Mouse (Mus musculus) limb, embryonic 11.5 days (tissue): ENCODE measurements at regions not wholly inside any gene's neighbourhood (a gene's known extent, or its start where the extent isn't known, plus 50 kb on each side); places are given as distances from the start of the nearest gene placed in this dataset.

Experiments used
- ATAC-seq: fragments of 200-750 bp; cut with Nextera tagmentation; 2 replicates; pipeline ENCODE4 v1.8.0; 2017; ENCODE audit warnings: low read depth; ENCODE audit not compliant: insufficient number of reproducible peaks, low FRiP score, low TSS enrichment
- DNase-seq: peaks from one replicate; pipeline ENCODE4 v3.0.0-alpha.2; 2015; ENCODE audit warnings: low spot score
- H3K27ac ChIP-seq: fragments of 300-500 bp; sonication (generic); replicated peaks from 2 replicates; pipeline ENCODE4 v1.5.1; 2014; ENCODE audit warnings: low read depth, mild to moderate bottlenecking, low read length
- H3K27me3 ChIP-seq: fragments of 300-500 bp; sonication (generic); 2 replicates; pipeline ENCODE4 v1.6.1; 2014; ENCODE audit warnings: mild to moderate bottlenecking, low read length, mixed read lengths; ENCODE audit not compliant: control insufficient read depth, insufficient read depth
- H3K36me3 ChIP-seq: fragments of 300-500 bp; sonication (generic); 2 replicates; pipeline ENCODE4 v1.6.1; 2014; ENCODE audit warnings: mild to moderate bottlenecking, low read length, moderate library complexity, mixed read lengths; ENCODE audit not compliant: control insufficient read depth, insufficient read depth
- H3K4me1 ChIP-seq: fragments of 300-500 bp; sonication (generic); 2 replicates; pipeline ENCODE4 v1.6.1; 2014; ENCODE audit warnings: low read length, mixed read lengths; ENCODE audit not compliant: control insufficient read depth, insufficient read depth
- H3K4me2 ChIP-seq: fragments of 300-500 bp; sonication (generic); 2 replicates; pipeline ENCODE4 v1.6.1; 2014; ENCODE audit warnings: low read depth, mild to moderate bottlenecking, moderate library complexity; ENCODE audit not compliant: severe bottlenecking
- H3K4me3 ChIP-seq: fragments of 300-500 bp; sonication (generic); 2 replicates; pipeline ENCODE4 v1.5.1; 2014; ENCODE audit warnings: low read depth, low read length
- H3K9ac ChIP-seq: fragments of 300-500 bp; sonication (generic); 2 replicates; pipeline ENCODE4 v1.6.1; 2014; ENCODE audit warnings: mild to moderate bottlenecking, low read length
- H3K9me3 ChIP-seq: fragments of 300-500 bp; sonication (generic); 2 replicates; pipeline ENCODE4 v1.6.1; 2016; ENCODE audit warnings: low read length; ENCODE audit not compliant: control insufficient read depth
- WGBS: fragments of 180-500 bp; shearing (Covaris S2); extraction: QIAGEN DNeasy Blood & Tissue Kit; methylation state at CpG from one replicate; pipeline ENCODE4 v1.1.7; 2014; 5-methylcytosine and 5-hydroxymethylcytosine counted together

- Histone ChIP-seq H3K9me3 (no peaks in the 10 kb centered on the region), H3K4me2 (no peak overlapping the region), H3K27ac (no peak overlapping the region), H3K4me3 (no peak overlapping the region), H3K27me3 (no peaks in the 10 kb centered on the region), H3K4me1 (no peaks in the 10 kb centered on the region), H3K36me3 (no peaks in the 10 kb centered on the region), H3K9ac (no peak overlapping the region)
- ATAC-seq (no peak), DNase-seq (peak; percentile 75)
- 11% methylated on average over 4 of the region's 4 CpGs for WGBS
Observed at GRCm38 (mm10) chr7:88544393-88544792, 114.3 kb downstream of the Rab38 start.

- 67% methylated on average over 5 of the region's 5 CpGs for WGBS
- no peak overlapping the region for H3K27ac ChIP-seq
- H3K9me3 ChIP-seq = no peaks in the 10 kb centered on the region
- H3K4me2 ChIP-seq = no peak overlapping the region
- H3K4me1 ChIP-seq = no peaks in the 10 kb centered on the region
- ATAC-seq (no peak), DNase-seq (no peak)
- H3K4me3 ChIP-seq = no peak overlapping the region
- H3K27me3 ChIP-seq = no peaks in the 10 kb centered on the region
- H3K36me3 ChIP-seq = no peaks in the 10 kb centered on the region
- no peak overlapping the region for H3K9ac ChIP-seq
Observed at GRCm38 (mm10) chr7:88544976-88545654, 115.0 kb downstream of the Rab38 start.

- Histone ChIP-seq H3K9ac (no peak overlapping the region), H3K27me3 (no peaks in the 10 kb centered on the region), H3K9me3 (no peaks in the 10 kb centered on the region), H3K4me3 (no peak overlapping the region), H3K4me2 (no peak overlapping the region), H3K4me1 (no peaks in the 10 kb centered on the region), H3K36me3 (no peaks in the 10 kb centered on the region), H3K27ac (no peak overlapping the region)
- DNase-seq (no peak), ATAC-seq (no peak)
- WGBS = 72% methylated on average over 1 of the region's 1 CpGs
Observed at GRCm38 (mm10) chr7:88575073-88575472, 145.0 kb downstream of the Rab38 start.

- ATAC-seq (no peak), DNase-seq (no peak)
Observed at GRCm38 (mm10) chr7:88600781-88601180, 170.7 kb downstream of the Rab38 start.

More at GRCm38 (mm10) chr7:88600781-88601180, 170.7 kb downstream of the Rab38 start:
- no peaks in the 10 kb centered on the region for H3K36me3 ChIP-seq
- 89% methylated on average over 1 of the region's 1 CpGs for WGBS
- H3K4me1 ChIP-seq = no peaks in the 10 kb centered on the region
- H3K4me3 ChIP-seq = no peak overlapping the region
- H3K27ac ChIP-seq = no peak overlapping the region
- no peak overlapping the region for H3K4me2 ChIP-seq
- H3K9me3 ChIP-seq = no peaks in the 10 kb centered on the region
- no peaks in the 10 kb centered on the region for H3K27me3 ChIP-seq
- H3K9ac ChIP-seq = no peak overlapping the region
